Mouse (Mus musculus) layer of hippocampus, adult 11-12 months (tissue): Measurements from ENCODE around the gene Itpr1.

Experiments used
- DNase-seq: peaks from one replicate; pipeline ENCODE4 v3.0.0; 2022; ENCODE audit warnings: low spot score

Gene Itpr1

GRCm38 (mm10) chr6:108594171-108594841 is 381.4 kb downstream of the Itpr1 start:
- no peak for DNase-seq

DNA sequence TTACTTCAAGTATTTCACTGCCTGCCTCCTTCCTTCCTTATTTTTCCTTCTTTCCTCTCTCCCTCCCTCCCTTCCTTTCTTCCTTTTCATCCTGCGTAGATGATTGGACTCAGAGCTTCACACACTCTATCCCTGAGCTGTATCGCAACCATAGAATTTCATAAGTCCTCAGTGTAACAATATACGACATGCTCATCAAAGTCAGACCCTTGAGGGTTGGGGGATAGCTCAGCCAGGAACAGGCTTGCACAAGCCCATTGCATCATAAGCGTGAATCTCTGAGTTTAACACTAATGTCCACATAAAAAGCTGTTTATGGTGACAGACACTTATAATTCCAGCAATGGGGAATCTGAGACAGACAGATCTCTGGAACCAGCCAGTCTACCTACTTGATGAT is 385.8 kb downstream of the Itpr1 start:
- DNase-seq, result no peak

DNA sequence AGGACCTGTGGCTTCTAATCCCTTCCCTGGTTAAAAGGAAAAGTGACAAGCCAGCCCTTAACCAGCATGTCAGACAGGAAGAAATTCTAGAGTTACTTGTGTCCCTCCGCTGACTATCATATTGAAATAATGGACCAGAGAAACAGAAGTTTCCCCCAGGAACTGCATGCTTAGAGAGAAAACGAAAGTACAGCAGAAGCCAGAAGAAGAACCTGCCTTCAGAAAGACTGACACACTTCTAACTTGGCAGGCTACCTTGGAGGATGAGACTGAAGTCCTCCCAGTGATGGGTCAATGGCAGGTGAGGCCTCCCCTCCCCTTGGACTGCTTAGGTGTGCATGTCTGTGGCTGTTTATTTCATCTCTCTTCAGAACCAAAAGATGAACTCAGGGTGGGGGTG is 386.4 kb downstream of the Itpr1 start:
- no peak for DNase-seq
